Mouse (Mus musculus): ENCODE data around the gene Ptrh2.
"Not testable (repeated sequence)": the region's sequence is repeated elsewhere in the genome, so short reads cannot be mapped to it uniquely, and the experiment has no call there.

The Ptrh2 gene

DNA sequence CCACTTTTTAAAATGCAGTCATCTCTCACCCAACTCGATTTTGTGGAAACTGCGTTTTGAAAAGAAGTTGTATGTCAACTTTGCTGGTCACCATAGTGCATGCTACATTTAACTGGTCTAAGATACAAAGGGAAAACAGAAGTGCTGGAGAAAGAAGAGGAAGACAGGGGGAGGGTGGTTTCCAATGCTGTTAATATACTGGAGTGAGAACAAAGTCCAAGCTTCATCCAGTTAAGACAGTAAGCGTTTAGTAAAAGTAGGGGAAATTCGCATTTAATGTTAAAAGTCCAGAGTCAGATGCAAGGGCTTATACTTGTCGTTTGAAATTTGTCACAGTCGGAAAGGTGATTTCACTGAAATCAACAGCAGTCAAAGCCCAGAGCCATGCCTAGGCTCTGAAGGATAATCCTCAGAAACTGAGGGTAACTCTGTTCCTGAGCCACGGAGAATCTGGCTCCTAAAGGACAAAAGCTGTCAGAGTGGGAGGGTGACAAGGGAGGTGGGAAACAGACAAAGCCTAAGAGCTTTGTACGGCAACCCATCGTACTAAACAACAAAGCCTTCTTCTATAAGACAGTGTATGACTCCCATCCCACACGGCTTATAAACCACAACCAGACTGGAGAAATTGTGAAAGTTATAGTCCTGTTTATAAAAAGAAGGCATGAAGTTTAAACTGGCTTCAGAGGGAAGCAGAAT, 50.6 kb downstream of the Ptrh2 start:
- no peak for DNase-seq

DNA sequence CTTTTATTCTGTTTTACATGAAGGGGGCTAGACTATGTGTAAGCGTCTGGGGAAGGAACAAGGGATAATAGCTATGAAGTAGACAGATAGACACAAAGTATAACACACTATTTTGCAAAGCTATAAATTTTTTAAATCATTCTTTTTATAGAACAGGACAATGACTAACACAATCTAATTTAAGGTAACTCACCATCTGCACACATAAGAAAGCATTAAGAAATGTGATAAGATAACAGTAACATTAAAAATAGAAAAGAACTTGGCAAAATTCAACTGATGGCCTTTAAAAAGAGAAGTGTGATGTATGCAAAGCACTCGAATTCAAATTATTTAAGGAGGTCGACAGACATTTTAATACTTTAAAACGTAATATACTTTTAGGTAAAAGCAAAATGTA, 51.2 kb downstream of the Ptrh2 start:
- DNase-seq: no peak

DNA sequence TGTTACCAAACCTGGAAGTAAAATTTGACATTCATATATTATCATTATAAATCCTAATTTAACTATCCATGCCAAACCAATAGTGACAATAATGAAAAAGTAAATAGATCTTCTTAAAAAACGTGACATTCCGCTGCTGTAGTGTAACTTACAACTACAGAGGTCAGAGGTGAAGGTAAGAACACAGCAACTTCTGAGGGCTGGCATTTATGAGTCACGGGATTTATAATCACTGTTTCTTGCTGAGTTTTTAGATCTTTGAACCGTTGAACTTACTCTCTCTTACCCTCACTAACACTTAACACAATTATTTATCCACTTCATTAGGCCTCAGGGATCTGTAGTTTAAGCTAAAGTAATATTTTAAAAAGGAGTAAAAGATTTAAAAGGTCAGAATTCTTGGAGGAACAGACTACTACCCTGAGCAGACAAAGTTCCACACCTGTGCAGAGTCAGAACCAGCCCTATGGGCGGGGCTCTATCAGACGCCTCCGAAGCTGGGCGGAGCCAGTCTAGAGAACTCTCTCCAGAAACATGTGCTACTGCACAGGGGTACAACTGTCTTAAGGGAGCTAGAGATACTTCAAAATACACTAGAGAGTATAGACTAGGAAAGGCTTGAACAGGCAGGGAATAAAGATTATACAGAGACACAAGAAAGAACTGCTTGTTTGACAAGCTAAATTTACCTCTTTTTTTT, 53.7 kb downstream of the Ptrh2 start:
- peak in 1 of 2 experiments; percentile 22 for DNase-seq

DNA sequence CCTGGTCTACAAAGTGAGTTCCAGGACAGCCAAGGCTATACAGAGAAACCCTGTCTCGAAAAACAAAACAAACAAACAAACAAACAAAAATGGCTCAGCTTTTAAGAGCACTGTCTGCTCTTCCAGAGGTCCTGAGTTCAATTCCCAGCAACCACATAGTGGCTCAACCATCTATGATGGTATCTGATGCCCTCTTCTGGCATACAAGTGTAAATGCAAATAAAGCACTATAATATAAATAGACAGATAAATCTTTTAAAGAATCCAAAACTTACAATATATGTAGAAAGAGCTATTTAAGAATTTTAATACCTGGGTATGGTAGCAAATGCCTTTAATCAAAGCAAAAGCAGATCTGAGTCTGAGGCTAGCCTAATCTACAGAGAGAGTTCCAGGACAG, 54.5 kb downstream of the Ptrh2 start:
- DNase-seq: not testable (repeated sequence)

DNA sequence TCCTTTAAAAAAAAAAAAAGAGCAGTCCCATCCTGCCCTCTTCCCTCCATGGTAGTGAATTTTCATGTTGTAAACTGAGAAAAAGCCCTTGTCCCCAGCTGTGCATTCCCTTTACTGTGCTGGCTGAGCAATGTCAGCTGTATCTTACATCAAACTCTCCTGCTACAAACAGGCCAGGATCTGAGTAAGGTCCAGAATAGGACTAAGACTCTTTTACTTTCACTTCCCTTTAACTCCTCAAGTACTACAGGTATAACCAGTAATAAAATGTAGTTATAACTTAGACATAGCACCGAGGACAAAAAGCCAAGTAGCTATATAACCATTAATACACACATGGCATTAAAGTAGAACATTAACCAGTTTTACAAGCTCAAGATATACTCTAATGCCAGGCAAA, 55.2 kb downstream of the Ptrh2 start:
- DNase-seq: no peak

DNA sequence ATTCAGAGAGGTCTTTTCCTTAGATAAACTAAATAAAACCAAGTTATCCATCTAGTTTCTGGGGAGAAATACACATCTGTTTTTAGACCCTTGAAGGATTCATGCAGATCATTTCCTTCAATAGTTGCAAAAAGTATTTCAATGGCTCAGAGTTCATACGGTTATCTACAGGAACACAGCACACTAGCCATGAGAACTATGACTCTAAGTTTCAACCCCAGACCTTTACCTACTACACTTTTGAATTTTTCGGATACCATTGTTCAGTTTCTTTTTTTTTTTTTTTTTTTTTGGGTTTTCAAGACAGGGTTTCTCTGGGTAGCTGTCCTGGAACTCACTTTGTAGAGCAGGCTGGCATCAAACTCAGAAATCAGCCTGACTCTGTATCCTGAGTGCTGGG, 55.7 kb downstream of the Ptrh2 start:
- no peak for DNase-seq

DNA sequence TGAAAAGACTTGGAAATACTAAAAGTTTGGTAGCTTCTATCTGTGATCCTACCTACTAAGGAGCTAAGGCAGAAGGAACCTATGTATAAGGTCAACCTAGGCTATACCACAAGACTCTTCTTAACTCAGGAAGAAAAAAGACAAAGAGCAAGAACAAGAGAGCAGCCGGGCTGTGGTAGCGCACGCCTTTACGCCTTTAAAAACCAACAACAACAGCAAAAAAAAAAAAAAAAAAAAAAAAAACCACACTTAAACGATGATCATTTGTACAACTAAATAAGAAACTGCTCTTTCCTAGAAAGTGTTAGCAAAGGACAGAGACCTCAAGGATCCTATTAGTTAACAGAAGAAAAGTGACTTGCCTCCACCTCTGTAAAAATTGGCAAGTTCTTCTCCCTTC, 57.7 kb downstream of the Ptrh2 start:
- no peak for DNase-seq
